Mouse (Mus musculus): ENCODE data around the gene Pex26. TPM values are rescaled to one million over a fixed set of nuclear protein-coding genes. Genes with fewer than 3 reads are reported as not detected.

Pex26 gene
- total and polyA plus RNA-seq, 3 experiments: 8.6 to 16.9 (median 15.7) TPM

- ATAC-seq (ENCODE audit: extremely low read depth, insufficient number of reproducible peaks, low FRiP score, poor library complexity, severe bottlenecking) (no peak), DNase-seq (ENCODE audit: low spot score) (no peak)
- Histone ChIP-seq H3K4me3 (ENCODE audit: low read depth, low read length) (no peak overlapping the region), H3K9me3 (replicated peaks) (peaks cover 6% of the 10 kb centered on the region), H3K27me3 (ENCODE audit: insufficient read depth, low read length) (peaks cover 2% of the 10 kb centered on the region; the same call in 1 of the 2 replicates), H3K4me1 (ENCODE audit: insufficient read depth, low read depth, low read length) (peaks cover 57% of the 10 kb centered on the region), H3K36me3 (replicated peaks) (peaks cover 6% of the 10 kb centered on the region)
- no peak for TF ChIP-seq GATA2 (IDR thresholded peaks at IDR 0.05; ENCODE audit: borderline replicate concordance, low read depth, low read length)
- TF ChIP-seq GATA1 (IDR thresholded peaks at IDR 0.05; ENCODE audit: borderline replicate concordance, low read length): no peak
Observed at GRCm38 (mm10) chr6:121226043-121226442, 42.6 kb downstream of the Pex26 start.

GRCm38 (mm10) chr6:121226744-121227143 lies 43.3 kb downstream of the Pex26 start:
- Histone ChIP-seq H3K4me1 (ENCODE audit: insufficient read depth, low read depth, low read length) (peaks cover 64% of the 10 kb centered on the region), H3K9me3 (replicated peaks) (peaks cover 6% of the 10 kb centered on the region), H3K36me3 (replicated peaks) (peaks cover 6% of the 10 kb centered on the region), H3K4me3 (ENCODE audit: low read depth, low read length) (no peak overlapping the region), H3K27me3 (ENCODE audit: insufficient read depth, low read length) (peaks cover 5% of the 10 kb centered on the region; the same call in 1 of the 2 replicates)
- no peak for ATAC-seq (ENCODE audit: extremely low read depth, insufficient number of reproducible peaks, low FRiP score, poor library complexity, severe bottlenecking)
- TF ChIP-seq CTCF (IDR thresholded peaks at IDR 0.05; ENCODE audit: low read depth, low read length): no peak
- TF ChIP-seq GATA2 (IDR thresholded peaks at IDR 0.05; ENCODE audit: borderline replicate concordance, low read depth, low read length): no peak
- TF ChIP-seq POLR2AphosphoS5 (IDR thresholded peaks at IDR 0.05; ENCODE audit: insufficient replicate concordance, low read depth, low read length): no peak
- no peak for TF ChIP-seq TAL1 (conservative IDR thresholded peaks at IDR 0.05; ENCODE audit: low read depth, low read length)
- no peak for TF ChIP-seq GATA1 (IDR thresholded peaks at IDR 0.05; ENCODE audit: borderline replicate concordance, low read length)
- DNase-seq (ENCODE audit: low spot score): no peak

- H3K36me3 ChIP-seq (replicated peaks): no peaks in the 10 kb centered on the region
- DNase-seq (ENCODE audit: low spot score) (no peak), ATAC-seq (ENCODE audit: extremely low read depth, insufficient number of reproducible peaks, low FRiP score, poor library complexity, severe bottlenecking) (no peak)
- H3K27me3 ChIP-seq (ENCODE audit: insufficient read depth, low read length): peaks cover 3% of the 10 kb centered on the region; the same call in 1 of the 2 replicates
- no peak overlapping the region for H3K4me3 ChIP-seq (ENCODE audit: low read depth, low read length)
- H3K4me1 ChIP-seq (ENCODE audit: insufficient read depth, low read depth, low read length): peaks cover 68% of the 10 kb centered on the region
- H3K9me3 ChIP-seq (replicated peaks): no peaks in the 10 kb centered on the region
- TF ChIP-seq GATA2 (IDR thresholded peaks at IDR 0.05; ENCODE audit: borderline replicate concordance, low read depth, low read length) (no peak), CTCF (IDR thresholded peaks at IDR 0.05; ENCODE audit: low read depth, low read length) (no peak), TAL1 (conservative IDR thresholded peaks at IDR 0.05; ENCODE audit: low read depth, low read length) (no peak), GATA1 (IDR thresholded peaks at IDR 0.05; ENCODE audit: borderline replicate concordance, low read length) (no peak), POLR2AphosphoS5 (IDR thresholded peaks at IDR 0.05; ENCODE audit: insufficient replicate concordance, low read depth, low read length) (no peak)
Observed at GRCm38 (mm10) chr6:121228421-121228820, 45.0 kb downstream of the Pex26 start.

GRCm38 (mm10) chr6:121232652-121233051 lies 49.2 kb downstream of the Pex26 start:
- no peak for DNase-seq (ENCODE audit: low spot score)
- no peak for TF ChIP-seq TAL1 (conservative IDR thresholded peaks at IDR 0.05; ENCODE audit: low read depth, low read length)
- TF ChIP-seq GATA2 (IDR thresholded peaks at IDR 0.05; ENCODE audit: borderline replicate concordance, low read depth, low read length): no peak
- TF ChIP-seq CTCF (IDR thresholded peaks at IDR 0.05; ENCODE audit: low read depth, low read length): no peak
- no peak for TF ChIP-seq GATA1 (IDR thresholded peaks at IDR 0.05; ENCODE audit: borderline replicate concordance, low read length)
- TF ChIP-seq POLR2AphosphoS5 (IDR thresholded peaks at IDR 0.05; ENCODE audit: insufficient replicate concordance, low read depth, low read length): no peak
- Histone ChIP-seq H3K4me1 (ENCODE audit: insufficient read depth, low read depth, low read length) (peaks cover 41% of the 10 kb centered on the region), H3K27me3 (ENCODE audit: insufficient read depth, low read length) (peaks cover 3% of the 10 kb centered on the region), H3K36me3 (replicated peaks) (no peaks in the 10 kb centered on the region), H3K9me3 (replicated peaks) (no peaks in the 10 kb centered on the region), H3K4me3 (ENCODE audit: low read depth, low read length) (no peak overlapping the region)
- no peak for ATAC-seq (ENCODE audit: extremely low read depth, insufficient number of reproducible peaks, low FRiP score, poor library complexity, severe bottlenecking)

GRCm38 (mm10) chr6:121236386-121236785 lies 52.9 kb downstream of the Pex26 start:
- ATAC-seq (ENCODE audit: extremely low read depth, insufficient number of reproducible peaks, low FRiP score, poor library complexity, severe bottlenecking): no peak
- H3K27me3 ChIP-seq (ENCODE audit: insufficient read depth, low read length): peaks cover under 1% of the 10 kb centered on the region
- H3K36me3 ChIP-seq (replicated peaks): no peaks in the 10 kb centered on the region
- no peaks in the 10 kb centered on the region for H3K9me3 ChIP-seq (replicated peaks)
- H3K4me3 ChIP-seq (ENCODE audit: low read depth, low read length): no peak overlapping the region
- DNase-seq (ENCODE audit: low spot score): no peak
- no peak for TF ChIP-seq GATA1 (IDR thresholded peaks at IDR 0.05; ENCODE audit: borderline replicate concordance, low read length)
- H3K4me1 ChIP-seq (ENCODE audit: insufficient read depth, low read depth, low read length): peaks cover 38% of the 10 kb centered on the region

GRCm38 (mm10) chr6:121238209-121238608 lies 54.7 kb downstream of the Pex26 start:
- H3K9me3 ChIP-seq (replicated peaks): no peaks in the 10 kb centered on the region
- ATAC-seq (ENCODE audit: extremely low read depth, insufficient number of reproducible peaks, low FRiP score, poor library complexity, severe bottlenecking): no peak
- no peaks in the 10 kb centered on the region; the same call in 1 of the 2 replicates for H3K27me3 ChIP-seq (ENCODE audit: insufficient read depth, low read length)
- DNase-seq (ENCODE audit: low spot score): no peak
- H3K4me1 ChIP-seq (ENCODE audit: insufficient read depth, low read depth, low read length): peaks cover 34% of the 10 kb centered on the region
- no peaks in the 10 kb centered on the region for H3K36me3 ChIP-seq (replicated peaks)
- TF ChIP-seq TAL1 (conservative IDR thresholded peaks at IDR 0.05; ENCODE audit: low read depth, low read length) (no peak), GATA1 (IDR thresholded peaks at IDR 0.05; ENCODE audit: borderline replicate concordance, low read length) (no peak), POLR2AphosphoS5 (IDR thresholded peaks at IDR 0.05; ENCODE audit: insufficient replicate concordance, low read depth, low read length) (no peak), CTCF (IDR thresholded peaks at IDR 0.05; ENCODE audit: low read depth, low read length) (no peak), GATA2 (IDR thresholded peaks at IDR 0.05; ENCODE audit: borderline replicate concordance, low read depth, low read length) (no peak)
- H3K4me3 ChIP-seq (ENCODE audit: low read depth, low read length): no peak overlapping the region

- ATAC-seq (ENCODE audit: extremely low read depth, insufficient number of reproducible peaks, low FRiP score, poor library complexity, severe bottlenecking): no peak
- H3K27me3 ChIP-seq (ENCODE audit: insufficient read depth, low read length): no peaks in the 10 kb centered on the region
- no peak for TF ChIP-seq TAL1 (conservative IDR thresholded peaks at IDR 0.05; ENCODE audit: low read depth, low read length)
- TF ChIP-seq GATA2 (IDR thresholded peaks at IDR 0.05; ENCODE audit: borderline replicate concordance, low read depth, low read length): no peak
- no peak for TF ChIP-seq CTCF (IDR thresholded peaks at IDR 0.05; ENCODE audit: low read depth, low read length)
- no peak for TF ChIP-seq GATA1 (IDR thresholded peaks at IDR 0.05; ENCODE audit: borderline replicate concordance, low read length)
- no peak for TF ChIP-seq POLR2AphosphoS5 (IDR thresholded peaks at IDR 0.05; ENCODE audit: insufficient replicate concordance, low read depth, low read length)
- no peaks in the 10 kb centered on the region for H3K9me3 ChIP-seq (replicated peaks)
- no peak overlapping the region for H3K4me3 ChIP-seq (ENCODE audit: low read depth, low read length)
- no peak for DNase-seq (ENCODE audit: low spot score)
- H3K4me1 ChIP-seq (ENCODE audit: insufficient read depth, low read depth, low read length): peaks cover 47% of the 10 kb centered on the region
- H3K36me3 ChIP-seq (replicated peaks): no peaks in the 10 kb centered on the region
Observed at GRCm38 (mm10) chr6:121241780-121242179, 58.3 kb downstream of the Pex26 start.

All from G1E (cell line).